Mouse (Mus musculus) kidney, adult 2 months (tissue): ENCODE measurements around the gene Utf1.

ENCODE experiments used
- CTCF ChIP-seq: fragments of 200-500 bp; conservative IDR thresholded peaks from 2 replicates; pipeline ENCODE4 v1.5.1; 2011; ENCODE audit warnings: low read depth, mild to moderate bottlenecking, control low read depth, low read length, moderate library complexity, mixed read lengths; ENCODE audit not compliant: insufficient read depth, insufficient read length
- POLR2A ChIP-seq: fragments of 200-500 bp; IDR thresholded peaks from one replicate; pipeline ENCODE4 v1.6.1; 2011; ENCODE audit warnings: low read depth, low read length, control low read depth

DNA sequence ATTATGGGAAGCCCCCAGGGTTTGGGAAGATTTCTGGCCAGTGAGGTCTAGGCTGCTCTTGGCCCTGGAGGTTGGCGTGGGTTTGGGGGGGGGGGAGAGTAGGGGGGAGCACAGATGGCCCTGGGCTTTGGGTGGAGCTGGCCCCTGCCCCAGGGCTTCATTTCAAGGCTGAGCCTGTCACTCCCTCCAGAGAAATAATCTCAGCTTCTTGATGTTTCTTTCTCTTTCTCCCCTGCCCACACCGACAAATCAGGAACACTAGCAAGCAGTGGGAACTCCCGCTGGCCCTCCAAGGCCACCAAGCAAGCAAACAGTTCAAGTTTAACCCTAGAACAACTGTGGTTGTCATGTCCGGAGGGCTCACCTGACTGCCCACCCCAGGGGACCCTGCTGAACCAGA is 20.2 kb downstream of the Utf1 start:
- TF ChIP-seq CTCF, result no peak
- no peak for TF ChIP-seq POLR2A
